Mouse (Mus musculus) lung, embryonic 14.5 days (tissue): Measurements from ENCODE around the gene Hyal2. TPM values are rescaled to one million over a fixed set of nuclear protein-coding genes. Genes with fewer than 3 reads are reported as not detected.

Experiments used
- ATAC-seq: fragments of 200-750 bp; cut with Nextera tagmentation; 2 replicates; pipeline ENCODE4 v1.8.0; 2017; ENCODE audit warnings: mild to moderate bottlenecking, moderate TSS enrichment, moderate library complexity; ENCODE audit not compliant: insufficient read depth
- DNase-seq: peaks from one replicate; pipeline ENCODE4 v3.0.0-alpha.2; 2015
- H3K27ac ChIP-seq: fragments of 300-500 bp; sonication (generic); 2 replicates; pipeline ENCODE4 v1.5.1; 2014; ENCODE audit warnings: low read depth, mild to moderate bottlenecking, moderate library complexity
- H3K27me3 ChIP-seq: fragments of 300-500 bp; sonication (generic); 2 replicates; pipeline ENCODE4 v1.6.1; 2014; ENCODE audit warnings: low read length, control low read depth; ENCODE audit not compliant: insufficient read depth
- H3K36me3 ChIP-seq: fragments of 300-500 bp; sonication (generic); 2 replicates; pipeline ENCODE4 v1.6.1; 2014; ENCODE audit warnings: control low read depth; ENCODE audit not compliant: insufficient read depth
- H3K4me1 ChIP-seq: fragments of 300-500 bp; sonication (generic); 2 replicates; pipeline ENCODE4 v1.6.1; 2014; ENCODE audit warnings: antibody characterized with exemption, control low read depth; ENCODE audit not compliant: insufficient read depth
- H3K4me2 ChIP-seq: fragments of 300-500 bp; sonication (generic); 2 replicates; pipeline ENCODE4 v1.6.1; 2014; ENCODE audit warnings: mild to moderate bottlenecking
- H3K4me3 ChIP-seq: fragments of 300-500 bp; sonication (generic); 2 replicates; pipeline ENCODE4 v1.5.1; 2014; ENCODE audit warnings: low read depth, low read length
- H3K9ac ChIP-seq: fragments of 300-500 bp; sonication (generic); 2 replicates; pipeline ENCODE4 v1.6.1; 2014
- H3K9me3 ChIP-seq: fragments of 300-500 bp; sonication (generic); 2 replicates; pipeline ENCODE4 v1.6.1; 2016; ENCODE audit warnings: low read depth, low read length, control low read depth
- CTCF ChIP-seq: IDR thresholded peaks from 2 replicates; pipeline ENCODE4 v1.5.1; 2016; ENCODE audit warnings: antibody characterized with exemption, low read depth
- WGBS: fragments of 180-500 bp; shearing (Covaris S2); extraction: QIAGEN DNeasy Blood & Tissue Kit; methylation state at CpG from one replicate; pipeline ENCODE4 v1.1.7; 2014; 5-methylcytosine and 5-hydroxymethylcytosine counted together
- polyA plus RNA-seq: library from polyadenylated mRNA; unstranded; fragments of >200 nt; fragmentation: Nextera tagmentation; extraction: Ambion mirVana; gene quantifications from 2 replicates; pipeline ENCODE4 v1.2.1, GENCODE M21; 2014

Gene Hyal2
- 126 and 129 TPM in 2 replicates for polyA plus RNA-seq

GRCm38 (mm10) chr9:107567702-107568319, at the start of gene Hyal2:
Gene Hyal2 (plus strand): TSS chr9:107567945.
- peak within 1 kb of the TSS; percentile 89 for H3K9ac ChIP-seq
- peak within 1 kb of the TSS; percentile 92 for H3K27ac ChIP-seq
- H3K36me3 ChIP-seq: peaks cover 42% of the 10 kb centered on the region
- ATAC-seq (no peak; the same call in 1 of the 2 replicates), DNase-seq (no peak)
- peaks cover 28% of the 10 kb centered on the region for H3K4me1 ChIP-seq
- no peaks in the 10 kb centered on the region for H3K27me3 ChIP-seq
- H3K9me3 ChIP-seq: no peaks in the 10 kb centered on the region
- TF ChIP-seq CTCF: no peak
- peak within 1 kb of the TSS; percentile 65 for H3K4me2 ChIP-seq
- 7% methylated on average over 18 of the region's 18 CpGs for WGBS
- H3K4me3 ChIP-seq: peak within 1 kb of the TSS; percentile 84

GRCm38 (mm10) chr9:107520331-107520730, 47.4 kb upstream of the Hyal2 start:
- WGBS: 68% methylated on average over 6 of the region's 6 CpGs
- no peaks in the 10 kb centered on the region for H3K9me3 ChIP-seq
- no peaks in the 10 kb centered on the region for H3K4me1 ChIP-seq
- H3K27ac ChIP-seq: no peak overlapping the region
- no peak overlapping the region for H3K4me2 ChIP-seq
- peak; percentile 22 for DNase-seq
- no peak for ATAC-seq
- peaks cover 4% of the 10 kb centered on the region; the same call in 1 of the 2 replicates for H3K27me3 ChIP-seq
- TF ChIP-seq CTCF: no peak
- no peak overlapping the region for H3K4me3 ChIP-seq
- H3K36me3 ChIP-seq: no peaks in the 10 kb centered on the region
- H3K9ac ChIP-seq: no peak overlapping the region

- Histone ChIP-seq H3K4me1 (0 out of 2 replicates have a peak, but pooled peaks cover under 1% of the 10 kb centered on the region), H3K9ac (no peak overlapping the region; the same call in 1 of the 2 replicates), H3K9me3 (no peaks in the 10 kb centered on the region), H3K27me3 (peaks cover 12% of the 10 kb centered on the region), H3K4me3 (no peak overlapping the region), H3K36me3 (no peaks in the 10 kb centered on the region), H3K4me2 (peak overlapping the region; percentile 55; the same call in 1 of the 2 replicates), H3K27ac (no peak overlapping the region)
- TF ChIP-seq CTCF: no peak
- ATAC-seq (no peak), DNase-seq (no peak)
- 39% methylated on average over 5 of the region's 5 CpGs for WGBS
Observed at GRCm38 (mm10) chr9:107521190-107521589, 46.6 kb upstream of the Hyal2 start.

GRCm38 (mm10) chr9:107521711-107522399, 45.9 kb upstream of the Hyal2 start:
- H3K9ac ChIP-seq: peak overlapping the region; percentile 29; the same call in 1 of the 2 replicates
- no peaks in the 10 kb centered on the region for H3K9me3 ChIP-seq
- H3K27me3 ChIP-seq: peaks cover 19% of the 10 kb centered on the region
- peak; percentile 51; the same call in 1 of the 2 replicates for ATAC-seq
- no peak for TF ChIP-seq CTCF
- peak; percentile 19 for DNase-seq
- WGBS: 16% methylated on average over 25 of the region's 25 CpGs
- H3K4me1 ChIP-seq: 0 out of 2 replicates have a peak, but pooled peaks cover 7% of the 10 kb centered on the region
- peak overlapping the region; percentile 55 for H3K4me2 ChIP-seq
- 0 out of 2 replicates have a peak overlapping the region, but pooled peaks have one; percentile 6 for H3K4me3 ChIP-seq
- H3K36me3 ChIP-seq: no peaks in the 10 kb centered on the region
- H3K27ac ChIP-seq: peak overlapping the region; percentile 18; the same call in 1 of the 2 replicates

- H3K4me1 ChIP-seq: 0 out of 2 replicates have a peak, but pooled peaks cover 7% of the 10 kb centered on the region
- no peak for ATAC-seq
- H3K9ac ChIP-seq: no peak overlapping the region
- TF ChIP-seq CTCF: no peak
- peak overlapping the region; percentile 18; the same call in 1 of the 2 replicates for H3K27ac ChIP-seq
- no peaks in the 10 kb centered on the region for H3K36me3 ChIP-seq
- 24% methylated on average over 2 of the region's 2 CpGs for WGBS
- peaks cover 24% of the 10 kb centered on the region for H3K27me3 ChIP-seq
- no peaks in the 10 kb centered on the region for H3K9me3 ChIP-seq
- DNase-seq: no peak
- H3K4me2 ChIP-seq: peak overlapping the region; percentile 55
- no peak overlapping the region for H3K4me3 ChIP-seq
Observed at GRCm38 (mm10) chr9:107522400-107522711, 45.4 kb upstream of the Hyal2 start.

GRCm38 (mm10) chr9:107526198-107527026, 41.3 kb upstream of the Hyal2 start:
- no peak for TF ChIP-seq CTCF
- Histone ChIP-seq H3K9ac (no peak overlapping the region), H3K4me2 (peak overlapping the region; percentile 70), H3K36me3 (no peaks in the 10 kb centered on the region), H3K9me3 (no peaks in the 10 kb centered on the region), H3K27ac (no peak overlapping the region), H3K4me3 (peak overlapping the region; percentile 34), H3K4me1 (0 out of 2 replicates have a peak, but pooled peaks cover 7% of the 10 kb centered on the region), H3K27me3 (peaks cover 26% of the 10 kb centered on the region)
- ATAC-seq: peak; percentile 72
- 6% methylated on average over 44 of the region's 44 CpGs for WGBS
- peak; percentile 77 for DNase-seq
